Mouse (Mus musculus) forebrain, embryonic 14.5 days (tissue): Measurements from ENCODE around the gene Tdo2. TPM values are rescaled to one million over a fixed set of nuclear protein-coding genes. Genes with fewer than 3 reads are reported as not detected.

ENCODE experiments used
- ATAC-seq: fragments of 200-750 bp; cut with Nextera tagmentation; 2 replicates; pipeline ENCODE4 v1.8.0; 2017; ENCODE audit warnings: mild to moderate bottlenecking, moderate library complexity
- DNase-seq: peaks from one replicate; pipeline ENCODE4 v3.0.0-alpha.2; 2015; ENCODE audit warnings: low spot score
- H3K27ac ChIP-seq: fragments of 300-500 bp; sonication (generic); 2 replicates; pipeline ENCODE4 v1.5.1; 2014; ENCODE audit warnings: low read depth, mild to moderate bottlenecking, control low read depth, low read length, moderate library complexity
- H3K27me3 ChIP-seq: fragments of 300-500 bp; sonication (generic); replicated peaks from 2 replicates; pipeline ENCODE4 v1.6.1; 2014; ENCODE audit warnings: low read length, control low read depth, mixed read lengths; ENCODE audit not compliant: control insufficient read depth, insufficient read depth
- H3K36me3 ChIP-seq: fragments of 300-500 bp; sonication (generic); 2 replicates; pipeline ENCODE4 v1.6.1; 2014; ENCODE audit warnings: low read length, control low read depth; ENCODE audit not compliant: control insufficient read depth, insufficient read depth
- H3K4me1 ChIP-seq: fragments of 300-500 bp; sonication (generic); 2 replicates; pipeline ENCODE4 v1.6.1; 2014; ENCODE audit warnings: antibody characterized with exemption, low read length, control low read depth; ENCODE audit not compliant: control insufficient read depth, insufficient read depth
- H3K4me2 ChIP-seq: fragments of 300-500 bp; sonication (generic); 2 replicates; pipeline ENCODE4 v1.6.1; 2014; ENCODE audit warnings: mild to moderate bottlenecking, control low read depth, low read length
- H3K4me3 ChIP-seq: fragments of 300-500 bp; sonication (generic); 2 replicates; pipeline ENCODE4 v1.5.1; 2014; ENCODE audit warnings: low read depth, low read length, control low read depth
- H3K9ac ChIP-seq: fragments of 300-500 bp; sonication (generic); 2 replicates; pipeline ENCODE4 v1.6.1; 2014; ENCODE audit warnings: mild to moderate bottlenecking, low read length, control low read depth, moderate library complexity
- H3K9me3 ChIP-seq: fragments of 300-500 bp; sonication (generic); replicated peaks from 2 replicates; pipeline ENCODE4 v1.6.1; 2016; ENCODE audit warnings: low read length, control low read depth, mixed read lengths; ENCODE audit not compliant: control insufficient read depth
- WGBS: fragments of 180-500 bp; shearing (Covaris S2); extraction: QIAGEN DNeasy Blood & Tissue Kit; methylation state at CpG from one replicate; pipeline ENCODE4 v1.1.7; 2014; 5-methylcytosine and 5-hydroxymethylcytosine counted together
- polyA plus RNA-seq: library from polyadenylated mRNA; unstranded; fragments of >200 nt; fragmentation: Nextera tagmentation; extraction: Ambion mirVana; gene quantifications from 2 replicates; pipeline ENCODE4 v1.2.1, GENCODE M21; 2014

The Tdo2 gene
- polyA plus RNA-seq = 0.71 and 1.5 TPM in 2 replicates

DNA sequence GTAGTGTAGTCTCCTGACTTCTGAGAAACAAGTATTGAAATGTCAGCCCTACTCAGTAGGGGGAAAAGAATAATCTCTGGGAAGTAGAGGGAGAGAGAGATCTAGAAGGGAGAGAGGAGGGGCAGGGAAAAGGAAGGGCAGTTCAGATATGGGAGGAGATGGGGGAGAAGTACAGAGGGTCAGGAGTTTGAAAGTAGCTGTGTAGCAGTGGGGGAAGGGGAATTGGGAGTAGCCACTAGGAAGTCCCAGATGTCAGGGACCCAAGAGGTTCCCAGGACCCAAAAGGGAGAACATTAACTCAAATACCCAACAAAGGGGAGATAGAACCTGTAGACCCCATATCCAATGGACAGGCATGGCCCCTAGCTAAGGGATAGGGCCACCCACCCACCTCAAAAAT, at the start of gene Tdo2:
Gene Tdo2 (minus strand): TSS at position 101 of the 400 bp plus-strand sequence.
- H3K4me3 ChIP-seq = no peak within 1 kb of the TSS
- H3K27me3 ChIP-seq = no peaks in the 10 kb centered on the region
- H3K4me1 ChIP-seq = no peaks in the 10 kb centered on the region
- no peaks in the 10 kb centered on the region for H3K9me3 ChIP-seq
- H3K9ac ChIP-seq = no peak within 1 kb of the TSS
- no peak within 1 kb of the TSS for H3K4me2 ChIP-seq
- H3K36me3 ChIP-seq = no peaks in the 10 kb centered on the region
- DNase-seq = no peak
- ATAC-seq = no peak
- no peak within 1 kb of the TSS for H3K27ac ChIP-seq

DNA sequence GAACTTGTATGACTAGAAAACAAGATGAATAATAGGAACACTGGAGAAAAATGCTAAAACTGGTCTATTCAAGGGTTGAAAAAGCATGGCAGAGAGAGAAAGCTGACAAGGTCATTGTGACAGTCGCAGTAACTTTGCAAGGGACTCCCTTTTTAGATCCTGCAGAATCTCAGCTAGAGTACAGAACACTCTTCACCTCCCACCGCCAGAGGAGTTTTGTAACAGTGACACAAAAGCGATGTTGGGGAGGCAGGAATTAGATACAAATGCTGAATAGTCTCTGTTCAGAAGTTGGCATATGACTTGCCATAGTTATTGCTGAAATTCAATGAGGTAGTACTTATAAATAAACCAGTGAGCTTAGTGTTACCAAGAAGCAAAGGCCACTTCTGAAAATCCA, 47.1 kb upstream of the Tdo2 start:
- ATAC-seq = no peak
- 80% methylated on average over 3 of the region's 3 CpGs for WGBS

DNA sequence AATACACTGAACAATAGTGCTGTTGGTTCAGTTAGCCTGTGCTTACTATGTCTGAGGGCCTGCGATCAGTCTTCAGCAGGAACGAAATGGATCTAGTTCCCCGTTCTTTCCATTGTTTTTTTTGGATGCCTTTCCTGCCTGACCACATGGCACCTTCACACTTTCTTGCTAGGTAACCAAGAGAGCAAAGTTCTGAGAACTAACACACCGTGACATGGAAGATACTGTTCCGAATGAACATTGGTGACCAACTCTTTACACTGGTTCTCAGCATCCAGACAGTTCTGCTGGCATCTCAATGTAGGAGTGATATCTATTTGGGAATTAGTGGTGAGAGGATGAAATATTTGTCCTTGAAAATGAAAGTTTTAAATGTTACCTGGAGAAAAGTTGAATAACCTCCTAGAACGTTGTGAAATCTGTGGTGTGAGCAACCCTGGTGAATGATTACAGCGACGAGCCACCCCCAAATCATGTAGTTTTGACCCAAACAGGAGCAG, 46.5 kb upstream of the Tdo2 start:
- no peak for ATAC-seq
- Histone ChIP-seq H3K4me3 (no peak overlapping the region), H3K27me3 (no peaks in the 10 kb centered on the region), H3K36me3 (no peaks in the 10 kb centered on the region), H3K27ac (no peak overlapping the region), H3K9me3 (no peaks in the 10 kb centered on the region), H3K4me1 (no peaks in the 10 kb centered on the region), H3K4me2 (no peak overlapping the region), H3K9ac (no peak overlapping the region)
- 90% methylated on average over 8 of the region's 8 CpGs for whole genome bisulfite sequencing
- no peak for DNase-seq

More for the DNA sequence above, 47.1 kb upstream of the Tdo2 start:
- Histone ChIP-seq H3K36me3 (no peaks in the 10 kb centered on the region), H3K27me3 (no peaks in the 10 kb centered on the region), H3K4me3 (no peak overlapping the region), H3K9ac (no peak overlapping the region), H3K4me1 (no peaks in the 10 kb centered on the region), H3K4me2 (no peak overlapping the region), H3K27ac (no peak overlapping the region), H3K9me3 (no peaks in the 10 kb centered on the region)
- no peak for DNase-seq

DNA sequence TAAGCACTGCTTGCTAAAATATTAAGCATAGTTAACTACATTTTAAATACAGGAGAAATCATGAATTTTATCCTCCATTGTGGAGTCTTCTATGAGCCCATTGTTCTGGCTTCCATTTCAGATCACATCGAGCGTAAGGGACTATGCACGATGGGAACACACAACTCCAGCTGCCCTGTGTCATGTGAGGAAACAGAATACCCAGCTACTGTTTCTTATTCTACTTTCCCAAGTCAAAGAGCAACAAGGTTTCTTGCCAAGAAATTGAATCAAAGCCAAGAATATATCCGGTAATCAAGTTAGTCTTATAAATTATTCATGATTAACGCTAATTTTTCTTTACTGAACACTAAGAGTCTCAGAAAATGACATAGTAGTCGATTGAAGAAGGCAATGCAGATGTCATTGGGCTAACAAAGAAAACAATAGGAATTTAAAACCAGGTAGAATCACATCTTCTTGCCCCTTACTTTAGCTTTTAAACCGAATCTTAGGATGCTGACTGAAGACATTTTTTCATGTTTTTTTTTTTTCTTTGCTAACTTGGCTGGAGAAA, 38.2 kb upstream of the Tdo2 start:
- Histone ChIP-seq H3K36me3 (no peaks in the 10 kb centered on the region), H3K4me3 (no peak overlapping the region), H3K9ac (no peak overlapping the region), H3K27ac (no peak overlapping the region), H3K4me1 (no peaks in the 10 kb centered on the region), H3K27me3 (no peaks in the 10 kb centered on the region), H3K4me2 (no peak overlapping the region), H3K9me3 (no peaks in the 10 kb centered on the region)
- DNase-seq (peak; percentile 65), ATAC-seq (peak; percentile 78)
- 12% methylated on average over 7 of the region's 7 CpGs for WGBS

DNA sequence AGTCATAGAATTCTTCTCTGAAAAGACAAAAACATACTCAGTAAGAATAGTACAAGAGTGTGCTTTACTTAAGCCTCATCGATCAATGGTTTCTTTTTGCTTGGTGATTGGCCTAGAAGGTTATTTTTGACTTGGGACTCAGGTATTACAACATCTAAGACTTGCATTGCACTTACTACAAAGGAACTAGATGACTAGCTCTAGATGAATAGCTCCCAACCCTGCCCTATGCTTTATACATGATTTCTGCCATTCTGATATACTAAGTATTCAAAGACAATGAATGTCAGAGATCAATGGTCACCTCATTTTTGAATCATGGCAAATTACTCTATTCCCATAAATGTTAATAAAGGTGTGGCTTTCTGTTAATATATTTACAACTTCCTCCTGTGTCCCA, 31.0 kb upstream of the Tdo2 start:
- Histone ChIP-seq H3K4me3 (no peak overlapping the region), H3K9me3 (no peaks in the 10 kb centered on the region), H3K9ac (no peak overlapping the region), H3K4me2 (no peak overlapping the region), H3K4me1 (no peaks in the 10 kb centered on the region), H3K27me3 (no peaks in the 10 kb centered on the region), H3K36me3 (no peaks in the 10 kb centered on the region), H3K27ac (no peak overlapping the region)
- ATAC-seq = no peak
- no peak for DNase-seq
- 93% methylated on average over 1 of the region's 1 CpGs for WGBS

DNA sequence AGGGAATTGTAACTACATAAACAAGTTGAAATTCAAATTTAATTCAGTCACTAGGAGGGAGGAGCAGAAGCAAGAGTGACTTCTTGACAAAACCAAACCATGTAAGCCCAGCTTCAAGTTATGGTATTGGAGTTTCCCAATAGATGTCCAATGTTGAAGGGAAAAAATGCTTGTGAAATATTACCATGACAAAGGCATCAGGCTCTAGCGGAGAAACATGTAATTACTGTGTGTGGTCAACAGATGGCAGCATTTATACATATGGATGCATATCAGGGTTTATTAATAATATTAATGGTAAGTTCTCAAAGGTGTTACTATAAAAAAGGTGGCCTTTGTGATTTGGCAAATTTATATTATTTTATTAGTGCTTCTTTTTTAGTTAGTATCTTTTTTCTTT, 20.0 kb upstream of the Tdo2 start:
- Histone ChIP-seq H3K9me3 (no peaks in the 10 kb centered on the region), H3K4me3 (no peak overlapping the region), H3K4me1 (no peaks in the 10 kb centered on the region), H3K27me3 (no peaks in the 10 kb centered on the region), H3K9ac (no peak overlapping the region), H3K4me2 (no peak overlapping the region), H3K36me3 (no peaks in the 10 kb centered on the region), H3K27ac (no peak overlapping the region)
- DNase-seq (peak; percentile 86), ATAC-seq (peak; percentile 73)
- 4% methylated on average over 1 of the region's 1 CpGs for WGBS

DNA sequence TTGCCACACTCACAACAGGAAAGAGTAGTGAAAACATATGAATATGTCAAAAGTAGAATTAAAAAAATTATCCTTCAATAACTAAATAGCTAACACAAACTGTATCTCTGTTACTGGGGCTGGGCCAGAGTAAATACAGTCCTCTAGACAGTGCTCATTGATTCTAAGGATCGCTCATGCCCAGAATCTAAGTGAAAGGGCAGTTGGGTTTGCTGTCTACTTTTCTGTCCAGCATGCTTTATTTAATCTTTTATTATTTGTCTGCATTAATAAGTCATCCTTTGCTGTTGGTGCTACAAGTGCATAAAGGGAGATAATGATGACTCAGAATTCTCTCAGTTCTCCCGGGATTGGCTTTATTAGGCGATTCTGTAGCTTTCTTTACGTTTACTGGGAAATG, 19.4 kb upstream of the Tdo2 start:
- ATAC-seq (no peak), DNase-seq (no peak)
- Histone ChIP-seq H3K4me1 (no peaks in the 10 kb centered on the region), H3K9me3 (no peaks in the 10 kb centered on the region), H3K27ac (no peak overlapping the region), H3K27me3 (no peaks in the 10 kb centered on the region), H3K4me3 (no peak overlapping the region), H3K36me3 (no peaks in the 10 kb centered on the region), H3K9ac (no peak overlapping the region), H3K4me2 (no peak overlapping the region)
- WGBS = 40% methylated on average over 4 of the region's 4 CpGs

DNA sequence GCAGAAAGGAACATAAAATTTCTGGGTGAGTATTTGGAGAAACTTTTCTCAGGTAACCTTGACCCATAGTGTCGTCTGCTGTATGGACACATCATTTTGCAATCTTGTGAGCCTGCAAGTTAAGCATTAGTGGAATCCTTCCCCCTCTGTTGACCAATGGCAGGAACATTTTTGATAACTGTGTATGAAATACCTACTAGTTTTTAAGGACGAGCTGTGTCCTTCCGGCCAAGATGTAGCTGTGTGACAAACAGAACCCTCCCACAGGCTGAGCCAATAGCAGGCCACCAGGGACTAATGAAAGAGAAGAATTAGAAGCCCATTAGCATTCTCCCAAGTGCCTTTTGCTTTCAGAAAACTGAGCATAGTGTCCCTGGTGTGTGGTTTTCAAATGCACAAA, 14.5 kb upstream of the Tdo2 start:
- H3K9me3 ChIP-seq = no peaks in the 10 kb centered on the region
- 67% methylated on average over 3 of the region's 3 CpGs for WGBS
- DNase-seq = no peak

DNA sequence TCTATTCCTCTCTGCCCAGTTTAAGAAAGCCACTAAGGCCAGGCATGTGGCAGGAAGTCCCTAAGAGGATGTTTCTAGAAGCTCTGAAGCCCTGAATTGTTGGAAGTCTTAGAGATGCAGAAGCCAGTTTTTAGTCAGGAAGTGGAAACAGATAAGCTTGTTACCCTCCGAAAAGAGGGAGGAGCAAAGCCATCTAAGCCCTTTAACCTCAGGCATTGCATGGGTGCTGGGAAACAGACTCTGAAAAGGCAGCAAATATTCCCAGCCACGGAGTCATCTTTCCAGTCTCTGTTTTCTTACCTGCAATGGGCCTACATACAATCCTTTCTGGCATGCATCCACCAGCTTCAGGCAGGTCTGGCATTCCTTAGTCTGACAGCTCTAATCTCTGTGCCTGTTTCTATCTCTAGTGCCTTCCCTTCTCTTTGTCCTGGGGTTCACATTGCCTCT, 13.7 kb upstream of the Tdo2 start:
- H3K36me3 ChIP-seq = no peaks in the 10 kb centered on the region
- H3K9me3 ChIP-seq = no peaks in the 10 kb centered on the region
- no peaks in the 10 kb centered on the region for H3K27me3 ChIP-seq
- no peak for ATAC-seq
- H3K9ac ChIP-seq = no peak overlapping the region
- no peak overlapping the region for H3K27ac ChIP-seq
- no peak overlapping the region for H3K4me3 ChIP-seq
- H3K4me2 ChIP-seq = no peak overlapping the region
- 54% methylated on average over 2 of the region's 2 CpGs for WGBS
- no peak for DNase-seq
- peaks cover 3% of the 10 kb centered on the region; the same call in 1 of the 2 replicates for H3K4me1 ChIP-seq

More for the DNA sequence above, 14.5 kb upstream of the Tdo2 start:
- no peak overlapping the region for H3K9ac ChIP-seq
- no peaks in the 10 kb centered on the region for H3K4me1 ChIP-seq
- H3K4me3 ChIP-seq = no peak overlapping the region
- no peak overlapping the region for H3K27ac ChIP-seq
- no peak for ATAC-seq
- no peaks in the 10 kb centered on the region for H3K27me3 ChIP-seq
- H3K36me3 ChIP-seq = no peaks in the 10 kb centered on the region
- H3K4me2 ChIP-seq = no peak overlapping the region
